Mouse (Mus musculus) ES-Bruce4 (cell line): ENCODE results near the gene Gyg.

Experiments used
- CTCF ChIP-seq: IDR thresholded peaks from one replicate; pipeline ENCODE4 v1.8.1; 2011; ENCODE audit warnings: low read depth, low read length
- EP300 ChIP-seq: IDR thresholded peaks from 2 replicates; pipeline ENCODE4 v1.6.1; 2011; ENCODE audit warnings: low read depth, low read length; ENCODE audit not compliant: insufficient read depth
- POLR2A ChIP-seq: IDR thresholded peaks from one replicate; pipeline ENCODE4 v1.8.1; 2011; ENCODE audit warnings: low read length; ENCODE audit not compliant: insufficient read depth

DNA sequence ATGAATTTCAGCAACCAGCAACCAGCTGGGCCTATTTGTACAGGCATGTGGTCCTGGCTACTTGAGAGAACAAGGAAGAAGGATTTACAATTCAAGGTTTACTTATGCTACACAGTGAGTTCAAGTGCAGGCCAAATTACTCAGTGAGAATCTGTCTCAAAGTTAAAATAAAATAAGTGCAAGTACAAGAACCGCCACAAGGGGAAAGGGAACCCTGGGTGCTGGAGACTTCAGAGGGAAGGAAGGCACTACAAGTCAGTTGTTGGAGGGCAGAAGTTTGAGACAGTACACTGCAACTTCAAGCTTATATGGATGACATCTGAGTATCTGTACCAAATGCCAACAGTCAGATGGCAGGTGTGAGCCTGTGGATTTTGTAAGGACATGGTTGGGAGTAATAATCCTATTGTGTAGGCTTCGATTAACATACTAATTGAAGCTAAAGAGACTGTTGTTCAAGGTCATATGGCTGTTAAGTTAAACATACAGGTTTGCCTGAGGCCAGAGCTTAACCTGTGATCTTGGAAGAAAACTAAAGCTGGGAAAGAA, 28.0 kb downstream of the Gyg start:
- TF ChIP-seq POLR2A (no peak), CTCF (no peak), EP300 (no peak)
